Mouse (Mus musculus): Measurements from ENCODE around the gene Tmem115. TPM values are rescaled to one million over a fixed set of nuclear protein-coding genes. Genes with fewer than 3 reads are reported as not detected.

The Tmem115 gene
- polyA plus RNA-seq, 1 experiment from 2014 or later: 45.9 TPM

GRCm38 (mm10) chr9:107494238-107494637 is 39.5 kb upstream of the Tmem115 start:
- no peaks in the 10 kb centered on the region for H3K36me3 ChIP-seq (ENCODE audit: control insufficient read depth, insufficient read depth, low read length)
- 76% methylated on average over 12 of the region's 12 CpGs for WGBS

GRCm38 (mm10) chr9:107496359-107496758 is 37.4 kb upstream of the Tmem115 start:
- no peaks in the 10 kb centered on the region for H3K36me3 ChIP-seq (ENCODE audit: control insufficient read depth, insufficient read depth, low read length)
- H3K9me3 ChIP-seq (ENCODE audit: control insufficient read depth, low read depth, low read length): no peaks in the 10 kb centered on the region
- 84% methylated on average over 3 of the region's 3 CpGs for WGBS
- H3K4me1 ChIP-seq (ENCODE audit: control insufficient read depth, insufficient read depth, low read length): no peaks in the 10 kb centered on the region
- no peak overlapping the region for H3K27ac ChIP-seq (ENCODE audit: low read length)
- no peaks in the 10 kb centered on the region for H3K27me3 ChIP-seq (ENCODE audit: control insufficient read depth, insufficient read depth, low read length)
- H3K4me3 ChIP-seq (ENCODE audit: low read depth, low read length): no peak overlapping the region
- no peak for ATAC-seq (ENCODE audit: insufficient number of reproducible peaks, insufficient read depth, low FRiP score, low read depth)
- no peak overlapping the region for H3K9ac ChIP-seq (replicated peaks; ENCODE audit: low read depth, low read length)
- H3K4me2 ChIP-seq (replicated peaks; ENCODE audit: low read depth, low read length): no peak overlapping the region

More at GRCm38 (mm10) chr9:107494238-107494637, 39.5 kb upstream of the Tmem115 start:
- no peak for ATAC-seq (ENCODE audit: insufficient number of reproducible peaks, insufficient read depth, low FRiP score, low read depth)
- H3K9me3 ChIP-seq (ENCODE audit: control insufficient read depth, low read depth, low read length): no peaks in the 10 kb centered on the region
- no peaks in the 10 kb centered on the region for H3K4me1 ChIP-seq (ENCODE audit: control insufficient read depth, insufficient read depth, low read length)
- no peak overlapping the region for H3K4me2 ChIP-seq (replicated peaks; ENCODE audit: low read depth, low read length)
- no peak overlapping the region for H3K4me3 ChIP-seq (ENCODE audit: low read depth, low read length)
- no peaks in the 10 kb centered on the region for H3K27me3 ChIP-seq (ENCODE audit: control insufficient read depth, insufficient read depth, low read length)
- no peak overlapping the region for H3K27ac ChIP-seq (ENCODE audit: low read length)
- H3K9ac ChIP-seq (replicated peaks; ENCODE audit: low read depth, low read length): no peak overlapping the region

GRCm38 (mm10) chr9:107500708-107501286 is 32.9 kb upstream of the Tmem115 start:
- H3K27ac ChIP-seq (ENCODE audit: low read length): no peak overlapping the region
- H3K4me2 ChIP-seq (replicated peaks; ENCODE audit: low read depth, low read length): no peak overlapping the region
- no peaks in the 10 kb centered on the region for H3K9me3 ChIP-seq (ENCODE audit: control insufficient read depth, low read depth, low read length)
- no peak overlapping the region for H3K9ac ChIP-seq (replicated peaks; ENCODE audit: low read depth, low read length)
- no peak for ATAC-seq (ENCODE audit: insufficient number of reproducible peaks, insufficient read depth, low FRiP score, low read depth)
- H3K4me1 ChIP-seq (ENCODE audit: control insufficient read depth, insufficient read depth, low read length): no peaks in the 10 kb centered on the region
- H3K4me3 ChIP-seq (ENCODE audit: low read depth, low read length): no peak overlapping the region
- WGBS: 87% methylated on average over 3 of the region's 3 CpGs
- H3K36me3 ChIP-seq (ENCODE audit: control insufficient read depth, insufficient read depth, low read length): no peaks in the 10 kb centered on the region
- H3K27me3 ChIP-seq (ENCODE audit: control insufficient read depth, insufficient read depth, low read length): no peaks in the 10 kb centered on the region

GRCm38 (mm10) chr9:107502131-107502846 is 31.5 kb upstream of the Tmem115 start:
- no peak overlapping the region for H3K4me3 ChIP-seq (ENCODE audit: low read depth, low read length)
- H3K36me3 ChIP-seq (ENCODE audit: control insufficient read depth, insufficient read depth, low read length): no peaks in the 10 kb centered on the region
- no peak overlapping the region for H3K27ac ChIP-seq (ENCODE audit: low read length)
- no peak overlapping the region for H3K4me2 ChIP-seq (replicated peaks; ENCODE audit: low read depth, low read length)
- H3K9me3 ChIP-seq (ENCODE audit: control insufficient read depth, low read depth, low read length): no peaks in the 10 kb centered on the region
- no peak overlapping the region for H3K9ac ChIP-seq (replicated peaks; ENCODE audit: low read depth, low read length)
- no peaks in the 10 kb centered on the region for H3K27me3 ChIP-seq (ENCODE audit: control insufficient read depth, insufficient read depth, low read length)
- ATAC-seq (ENCODE audit: insufficient number of reproducible peaks, insufficient read depth, low FRiP score, low read depth): no peak
- H3K4me1 ChIP-seq (ENCODE audit: control insufficient read depth, insufficient read depth, low read length): no peaks in the 10 kb centered on the region
- 86% methylated on average over 12 of the region's 12 CpGs for WGBS

GRCm38 (mm10) chr9:107504662-107505537 is 28.8 kb upstream of the Tmem115 start:
- Histone ChIP-seq H3K27ac (ENCODE audit: low read length) (no peak overlapping the region), H3K4me3 (ENCODE audit: low read depth, low read length) (no peak overlapping the region), H3K36me3 (ENCODE audit: control insufficient read depth, insufficient read depth, low read length) (no peaks in the 10 kb centered on the region), H3K9ac (replicated peaks; ENCODE audit: low read depth, low read length) (no peak overlapping the region), H3K4me2 (replicated peaks; ENCODE audit: low read depth, low read length) (no peak overlapping the region), H3K9me3 (ENCODE audit: control insufficient read depth, low read depth, low read length) (no peaks in the 10 kb centered on the region), H3K27me3 (ENCODE audit: control insufficient read depth, insufficient read depth, low read length) (no peaks in the 10 kb centered on the region), H3K4me1 (ENCODE audit: control insufficient read depth, insufficient read depth, low read length) (no peaks in the 10 kb centered on the region)
- no peak for ATAC-seq (ENCODE audit: insufficient number of reproducible peaks, insufficient read depth, low FRiP score, low read depth)
- WGBS: 77% methylated on average over 19 of the region's 19 CpGs

- H3K27ac ChIP-seq (ENCODE audit: low read length): no peak overlapping the region
- no peak overlapping the region for H3K9ac ChIP-seq (replicated peaks; ENCODE audit: low read depth, low read length)
- H3K36me3 ChIP-seq (ENCODE audit: control insufficient read depth, insufficient read depth, low read length): no peaks in the 10 kb centered on the region
- H3K4me2 ChIP-seq (replicated peaks; ENCODE audit: low read depth, low read length): no peak overlapping the region
- 52% methylated on average over 10 of the region's 10 CpGs for WGBS
- H3K4me1 ChIP-seq (ENCODE audit: control insufficient read depth, insufficient read depth, low read length): no peaks in the 10 kb centered on the region
- H3K4me3 ChIP-seq (ENCODE audit: low read depth, low read length): no peak overlapping the region
- H3K9me3 ChIP-seq (ENCODE audit: control insufficient read depth, low read depth, low read length): no peaks in the 10 kb centered on the region
- no peaks in the 10 kb centered on the region for H3K27me3 ChIP-seq (ENCODE audit: control insufficient read depth, insufficient read depth, low read length)
- ATAC-seq (ENCODE audit: insufficient number of reproducible peaks, insufficient read depth, low FRiP score, low read depth): no peak
Measured at GRCm38 (mm10) chr9:107508266-107508665, 25.5 kb upstream of the Tmem115 start.

- no peak overlapping the region for H3K27ac ChIP-seq (ENCODE audit: low read length)
- H3K9ac ChIP-seq (replicated peaks; ENCODE audit: low read depth, low read length): no peak overlapping the region
- ATAC-seq (ENCODE audit: insufficient number of reproducible peaks, insufficient read depth, low FRiP score, low read depth): no peak
- H3K27me3 ChIP-seq (ENCODE audit: control insufficient read depth, insufficient read depth, low read length): no peaks in the 10 kb centered on the region
- no peaks in the 10 kb centered on the region for H3K9me3 ChIP-seq (ENCODE audit: control insufficient read depth, low read depth, low read length)
- H3K4me2 ChIP-seq (replicated peaks; ENCODE audit: low read depth, low read length): no peak overlapping the region
- no peak overlapping the region for H3K4me3 ChIP-seq (ENCODE audit: low read depth, low read length)
- no peaks in the 10 kb centered on the region for H3K4me1 ChIP-seq (ENCODE audit: control insufficient read depth, insufficient read depth, low read length)
- 78% methylated on average over 14 of the region's 14 CpGs for WGBS
- no peaks in the 10 kb centered on the region for H3K36me3 ChIP-seq (ENCODE audit: control insufficient read depth, insufficient read depth, low read length)
Measured at GRCm38 (mm10) chr9:107510384-107511100, 23.2 kb upstream of the Tmem115 start.

- Histone ChIP-seq H3K27me3 (ENCODE audit: control insufficient read depth, insufficient read depth, low read length) (no peaks in the 10 kb centered on the region), H3K27ac (ENCODE audit: low read length) (no peak overlapping the region), H3K4me1 (ENCODE audit: control insufficient read depth, insufficient read depth, low read length) (no peaks in the 10 kb centered on the region), H3K9me3 (ENCODE audit: control insufficient read depth, low read depth, low read length) (no peaks in the 10 kb centered on the region), H3K4me2 (replicated peaks; ENCODE audit: low read depth, low read length) (no peak overlapping the region), H3K4me3 (ENCODE audit: low read depth, low read length) (no peak overlapping the region), H3K36me3 (ENCODE audit: control insufficient read depth, insufficient read depth, low read length) (no peaks in the 10 kb centered on the region), H3K9ac (replicated peaks; ENCODE audit: low read depth, low read length) (no peak overlapping the region)
- 45% methylated on average over 8 of the region's 8 CpGs for WGBS
- no peak for ATAC-seq (ENCODE audit: insufficient number of reproducible peaks, insufficient read depth, low FRiP score, low read depth)
Measured at GRCm38 (mm10) chr9:107511436-107511835, 22.3 kb upstream of the Tmem115 start.
